Mouse (Mus musculus): ENCODE results near the gene Rpl35. TPM values are rescaled to one million over a fixed set of nuclear protein-coding genes. Genes with fewer than 3 reads are reported as not detected.

Rpl35 gene
- polyA plus RNA-seq, 1 experiment from 2014 or later = 967 TPM

- Histone ChIP-seq H3K9me3 (no peaks in the 10 kb centered on the region), H3K4me3 (no peak overlapping the region), H3K4me2 (replicated peaks) (no peak overlapping the region), H3K27ac (replicated peaks) (no peak overlapping the region), H3K9ac (replicated peaks) (no peak overlapping the region), H3K4me1 (no peaks in the 10 kb centered on the region), H3K36me3 (no peaks in the 10 kb centered on the region), H3K27me3 (peaks cover 12% of the 10 kb centered on the region)
- WGBS = 72% methylated on average over 4 of the region's 4 CpGs
- ATAC-seq (ENCODE audit: low FRiP score, low read depth) = no peak
Observed at GRCm38 (mm10) chr2:38992452-38992851, 13.0 kb downstream of the Rpl35 start.

GRCm38 (mm10) chr2:38992004-38992403 lies 13.4 kb downstream of the Rpl35 start:
- H3K36me3 ChIP-seq = no peaks in the 10 kb centered on the region
- no peak for ATAC-seq (ENCODE audit: low FRiP score, low read depth)
- WGBS = 67% methylated on average over 4 of the region's 4 CpGs
- H3K4me3 ChIP-seq = no peak overlapping the region
- H3K4me1 ChIP-seq = no peaks in the 10 kb centered on the region
- no peaks in the 10 kb centered on the region for H3K9me3 ChIP-seq
- H3K27me3 ChIP-seq = peaks cover 8% of the 10 kb centered on the region
- no peak overlapping the region for H3K9ac ChIP-seq (replicated peaks)
- H3K4me2 ChIP-seq (replicated peaks) = no peak overlapping the region
- H3K27ac ChIP-seq (replicated peaks) = no peak overlapping the region

DNA sequence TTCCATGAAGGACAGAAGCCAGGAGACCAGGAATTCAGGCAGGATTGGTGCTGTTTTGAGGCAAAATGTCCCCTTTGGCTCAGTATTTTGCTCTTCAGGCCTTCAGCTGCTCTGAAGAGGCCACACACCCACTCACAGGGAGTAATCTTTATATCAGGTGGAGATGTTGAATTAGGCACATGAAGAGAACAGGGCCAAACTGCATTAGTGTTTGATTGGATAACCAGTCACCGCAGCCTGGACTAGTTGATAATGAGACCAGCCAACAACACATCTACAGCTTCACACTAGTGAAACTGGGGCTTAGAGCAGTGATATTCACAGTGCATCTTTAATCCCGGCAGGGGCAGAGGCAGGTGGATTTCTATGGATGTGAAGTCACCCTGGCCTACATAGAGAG lies 16.5 kb downstream of the Rpl35 start:
- no peaks in the 10 kb centered on the region for H3K36me3 ChIP-seq
- WGBS = 83% methylated on average over 2 of the region's 2 CpGs
- H3K4me2 ChIP-seq (replicated peaks) = no peak overlapping the region
- H3K9me3 ChIP-seq = no peaks in the 10 kb centered on the region
- no peak for ATAC-seq (ENCODE audit: low FRiP score, low read depth)
- no peak overlapping the region for H3K4me3 ChIP-seq
- no peaks in the 10 kb centered on the region for H3K27me3 ChIP-seq
- no peak overlapping the region for H3K27ac ChIP-seq (replicated peaks)
- H3K4me1 ChIP-seq = no peaks in the 10 kb centered on the region
- H3K9ac ChIP-seq (replicated peaks) = no peak overlapping the region

DNA sequence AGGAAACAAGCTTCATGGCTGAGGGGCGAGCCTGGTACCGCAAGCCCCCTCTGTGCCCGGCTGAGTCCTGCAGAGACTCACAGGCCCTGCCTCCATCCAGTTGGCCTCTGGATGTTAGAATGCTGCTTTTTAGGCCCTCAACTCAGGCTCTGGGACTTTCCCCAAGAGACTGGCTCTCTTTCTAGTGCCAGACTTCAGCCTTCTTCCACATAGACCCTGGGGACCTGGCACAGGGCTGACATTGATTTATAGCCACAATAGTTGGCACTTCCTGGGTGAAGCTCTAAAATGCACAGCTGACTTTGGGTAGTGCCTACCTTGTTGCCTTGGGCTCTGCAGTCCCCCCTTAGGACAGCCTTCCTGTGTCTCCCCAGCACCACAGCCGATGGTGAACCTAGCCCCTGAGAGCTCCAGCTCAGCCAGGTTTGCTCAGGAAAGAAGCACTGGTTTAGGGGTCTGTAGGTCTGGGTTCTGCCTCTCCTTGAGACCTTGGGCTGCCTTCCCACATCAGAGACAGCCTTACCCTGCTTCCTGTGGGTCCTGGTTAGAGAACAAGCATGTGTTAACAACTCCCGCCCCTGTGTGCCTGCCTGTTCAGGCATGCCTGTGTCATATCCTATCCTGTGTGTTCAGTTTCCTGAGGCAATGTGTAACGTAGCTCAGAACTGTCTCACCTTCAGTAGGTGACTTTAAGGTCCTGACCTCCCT lies 17.5 kb downstream of the Rpl35 start:
- 90% methylated on average over 6 of the region's 6 CpGs for WGBS
- Histone ChIP-seq H3K27me3 (no peaks in the 10 kb centered on the region), H3K4me1 (no peaks in the 10 kb centered on the region), H3K36me3 (no peaks in the 10 kb centered on the region), H3K9me3 (no peaks in the 10 kb centered on the region), H3K9ac (replicated peaks) (no peak overlapping the region), H3K4me3 (no peak overlapping the region), H3K4me2 (replicated peaks) (no peak overlapping the region), H3K27ac (replicated peaks) (no peak overlapping the region)
- ATAC-seq (ENCODE audit: low FRiP score, low read depth) = no peak

- WGBS = 70% methylated on average over 1 of the region's 1 CpGs
- Histone ChIP-seq H3K4me3 (no peak overlapping the region), H3K36me3 (no peaks in the 10 kb centered on the region), H3K27ac (replicated peaks) (no peak overlapping the region), H3K9me3 (no peaks in the 10 kb centered on the region), H3K27me3 (no peaks in the 10 kb centered on the region), H3K4me2 (replicated peaks) (no peak overlapping the region), H3K4me1 (no peaks in the 10 kb centered on the region), H3K9ac (replicated peaks) (no peak overlapping the region)
- ATAC-seq (ENCODE audit: low FRiP score, low read depth) = no peak
Observed at GRCm38 (mm10) chr2:38987371-38987770, 18.1 kb downstream of the Rpl35 start.

DNA sequence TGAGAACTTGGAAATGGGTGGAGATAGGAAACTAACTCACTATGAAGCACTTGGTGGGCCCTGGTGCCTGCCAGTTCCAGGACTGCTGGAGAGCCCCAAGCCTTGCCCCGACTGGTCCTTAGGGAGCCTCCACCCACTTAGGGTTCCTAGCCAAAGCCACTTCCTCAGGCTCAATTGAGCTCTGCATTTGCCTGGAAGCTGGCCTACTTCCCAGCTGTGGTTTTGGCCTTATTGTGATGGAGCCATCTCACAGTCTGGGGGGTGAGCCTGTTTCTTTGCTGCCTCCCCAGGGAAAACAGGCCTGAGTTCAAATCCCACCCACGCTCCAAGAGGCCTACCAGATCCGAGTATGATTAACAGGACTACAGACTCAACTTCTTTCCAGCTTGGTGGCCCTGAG lies 18.8 kb downstream of the Rpl35 start:
- Histone ChIP-seq H3K4me2 (replicated peaks) (no peak overlapping the region), H3K4me1 (no peaks in the 10 kb centered on the region), H3K4me3 (no peak overlapping the region), H3K9ac (replicated peaks) (no peak overlapping the region), H3K36me3 (no peaks in the 10 kb centered on the region), H3K27ac (replicated peaks) (no peak overlapping the region), H3K9me3 (no peaks in the 10 kb centered on the region), H3K27me3 (no peaks in the 10 kb centered on the region)
- 89% methylated on average over 3 of the region's 3 CpGs for WGBS
- ATAC-seq (ENCODE audit: low FRiP score, low read depth) = no peak

- 94% methylated on average over 2 of the region's 2 CpGs for WGBS
- no peaks in the 10 kb centered on the region for H3K27me3 ChIP-seq
- no peaks in the 10 kb centered on the region for H3K36me3 ChIP-seq
- no peak overlapping the region for H3K9ac ChIP-seq (replicated peaks)
- no peak overlapping the region for H3K4me3 ChIP-seq
- no peak for ATAC-seq (ENCODE audit: low FRiP score, low read depth)
- H3K4me1 ChIP-seq = no peaks in the 10 kb centered on the region
- no peaks in the 10 kb centered on the region for H3K9me3 ChIP-seq
- H3K27ac ChIP-seq (replicated peaks) = no peak overlapping the region
- no peak overlapping the region for H3K4me2 ChIP-seq (replicated peaks)
Observed at GRCm38 (mm10) chr2:38983456-38983855, 22.0 kb downstream of the Rpl35 start.

GRCm38 (mm10) chr2:38977837-38978236 lies 27.6 kb downstream of the Rpl35 start:
- H3K9me3 ChIP-seq = no peaks in the 10 kb centered on the region
- no peaks in the 10 kb centered on the region for H3K36me3 ChIP-seq
- H3K27me3 ChIP-seq = no peaks in the 10 kb centered on the region
- no peak overlapping the region for H3K4me2 ChIP-seq (replicated peaks)
- 72% methylated on average over 4 of the region's 4 CpGs for WGBS
- ATAC-seq (ENCODE audit: low FRiP score, low read depth) = no peak
- H3K4me3 ChIP-seq = no peak overlapping the region
- no peak overlapping the region for H3K27ac ChIP-seq (replicated peaks)
- no peak overlapping the region for H3K9ac ChIP-seq (replicated peaks)
- no peaks in the 10 kb centered on the region for H3K4me1 ChIP-seq

- no peak overlapping the region for H3K9ac ChIP-seq (replicated peaks)
- H3K4me3 ChIP-seq = no peak overlapping the region
- no peak overlapping the region for H3K4me2 ChIP-seq (replicated peaks)
- ATAC-seq (ENCODE audit: low FRiP score, low read depth) = no peak
- H3K27ac ChIP-seq (replicated peaks) = no peak overlapping the region
- WGBS = 82% methylated on average over 21 of the region's 21 CpGs
- no peaks in the 10 kb centered on the region for H3K36me3 ChIP-seq
- H3K4me1 ChIP-seq = no peaks in the 10 kb centered on the region
- H3K27me3 ChIP-seq = no peaks in the 10 kb centered on the region
- H3K9me3 ChIP-seq = no peaks in the 10 kb centered on the region
Observed at GRCm38 (mm10) chr2:38975941-38976805, 29.3 kb downstream of the Rpl35 start.

GRCm38 (mm10) chr2:38975181-38975580 lies 30.2 kb downstream of the Rpl35 start:
- ATAC-seq (ENCODE audit: low FRiP score, low read depth) = no peak
- Histone ChIP-seq H3K4me2 (replicated peaks) (no peak overlapping the region), H3K9ac (replicated peaks) (no peak overlapping the region), H3K4me3 (no peak overlapping the region), H3K27ac (replicated peaks) (no peak overlapping the region), H3K27me3 (no peaks in the 10 kb centered on the region), H3K36me3 (no peaks in the 10 kb centered on the region), H3K9me3 (no peaks in the 10 kb centered on the region), H3K4me1 (no peaks in the 10 kb centered on the region)
- WGBS = 90% methylated on average over 3 of the region's 3 CpGs

DNA sequence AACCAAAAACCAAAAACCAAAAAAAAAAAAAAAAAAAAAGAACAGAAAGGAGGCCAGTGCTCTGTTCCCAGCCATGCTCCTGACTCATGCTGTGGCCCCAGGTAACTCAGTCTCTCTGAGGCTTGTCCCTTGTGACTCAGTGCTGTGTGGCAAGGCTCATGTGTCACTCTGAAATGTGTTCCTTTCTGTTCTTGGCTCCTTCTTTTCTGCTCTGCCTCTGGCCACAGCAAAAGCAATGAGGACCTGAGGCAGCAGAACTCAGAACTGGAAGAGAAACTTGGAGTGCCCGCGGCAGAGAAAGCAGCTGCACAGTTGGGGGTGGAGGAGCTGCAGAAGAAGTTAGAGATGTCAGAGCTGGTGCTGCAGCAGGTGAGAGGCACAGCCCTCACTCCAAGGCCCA lies 31.3 kb downstream of the Rpl35 start:
- H3K27me3 ChIP-seq = no peaks in the 10 kb centered on the region
- no peak overlapping the region for H3K27ac ChIP-seq (replicated peaks)
- no peak overlapping the region for H3K4me2 ChIP-seq (replicated peaks)
- H3K4me3 ChIP-seq = no peak overlapping the region
- H3K9ac ChIP-seq (replicated peaks) = no peak overlapping the region
- no peaks in the 10 kb centered on the region for H3K9me3 ChIP-seq
- no peaks in the 10 kb centered on the region for H3K36me3 ChIP-seq
- no peak for ATAC-seq (ENCODE audit: low FRiP score, low read depth)
- no peaks in the 10 kb centered on the region for H3K4me1 ChIP-seq
- 53% methylated on average over 2 of the region's 2 CpGs for WGBS

GRCm38 (mm10) chr2:38973701-38974100 lies 31.7 kb downstream of the Rpl35 start:
- H3K9me3 ChIP-seq = no peaks in the 10 kb centered on the region
- no peak overlapping the region for H3K4me2 ChIP-seq (replicated peaks)
- no peaks in the 10 kb centered on the region for H3K4me1 ChIP-seq
- no peaks in the 10 kb centered on the region for H3K27me3 ChIP-seq
- ATAC-seq (ENCODE audit: low FRiP score, low read depth) = no peak
- H3K27ac ChIP-seq (replicated peaks) = no peak overlapping the region
- 89% methylated on average over 7 of the region's 7 CpGs for WGBS
- no peak overlapping the region for H3K9ac ChIP-seq (replicated peaks)
- H3K36me3 ChIP-seq = no peaks in the 10 kb centered on the region
- H3K4me3 ChIP-seq = no peak overlapping the region

Data from midbrain, embryonic 12.5 days (tissue).